In the genomic region with DNA sequence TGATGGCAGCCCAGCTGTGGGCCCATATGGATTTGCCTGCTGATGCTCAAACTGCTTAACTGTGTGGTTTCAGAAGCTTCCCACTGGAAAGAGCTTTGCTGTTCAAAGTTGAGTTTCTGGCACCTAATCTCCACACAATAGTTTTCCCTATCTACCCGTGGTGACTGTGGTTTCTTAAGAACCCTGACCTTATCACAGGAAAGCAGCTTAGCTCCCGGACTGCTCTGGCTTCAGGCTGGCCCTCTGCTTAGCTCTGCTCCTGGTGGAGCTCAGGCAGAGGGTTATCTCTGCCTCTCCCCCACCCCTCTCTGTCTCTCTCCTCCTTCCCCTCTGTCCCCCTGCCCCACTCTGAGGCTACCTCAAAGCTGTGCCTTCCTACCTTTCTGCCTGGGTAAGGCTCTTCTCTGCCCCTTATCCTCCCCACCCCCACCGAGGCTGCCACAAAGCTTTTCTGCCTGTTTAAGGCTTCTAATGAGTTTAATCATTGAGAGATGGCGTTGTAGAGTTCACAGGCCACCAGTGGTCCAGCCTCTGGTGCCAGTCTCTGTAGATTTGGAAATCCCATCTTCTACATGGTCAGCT, we compare ENCODE assay signal across 12 mouse cellular contexts. TPM values are rescaled to one million over a fixed set of nuclear protein-coding genes. Genes with fewer than 3 reads are reported as not detected.
DNase-seq lines count a peak whose midpoint lies in the region; ATAC-seq lines count a peak whose summit lies in the region.
"Had no signal": no experiment of that assay in that cellular context is flagged by ENCODE, and none has a peak within 500 bp of the region (broad histone marks: within the 10 kb centered on the region; RNA-seq: fewer than 3 reads in every experiment).

No protein-coding gene starts in this region.

- no peaks in the 10 kb centered on the region for H3K9me3 ChIP-seq in forebrain, embryonic 12.5 days
- no peaks in the 10 kb centered on the region for H3K9me3 ChIP-seq in forebrain, embryonic 10.5 days
- H3K9me3 ChIP-seq in kidney, embryonic 15.5 days (replicated peaks), result no peaks in the 10 kb centered on the region
- H3K9me3 ChIP-seq in erythroblast, embryonic 14.5 days (ENCODE audit: control insufficient read depth, low read length), result no peaks in the 10 kb centered on the region
- no peaks in the 10 kb centered on the region for H3K9me3 ChIP-seq in stomach, embryonic 14.5 days (ENCODE audit: control insufficient read depth, low read depth, low read length)
- H3K9me3 ChIP-seq: limb, embryonic 12.5 days had no signal

- no peak overlapping the region for H3K4me2 ChIP-seq in forebrain, embryonic 12.5 days
- H3K4me2 ChIP-seq in kidney, embryonic 15.5 days, result no peak overlapping the region
- no peak overlapping the region for H3K4me2 ChIP-seq in stomach, embryonic 14.5 days (replicated peaks; ENCODE audit: low read depth, low read length)
- H3K4me2 ChIP-seq: limb, embryonic 12.5 days had no signal

- peaks cover 74% of the 10 kb centered on the region for H3K36me3 ChIP-seq in forebrain, embryonic 12.5 days (replicated peaks)
- peaks cover 90% of the 10 kb centered on the region for H3K36me3 ChIP-seq in forebrain, embryonic 10.5 days (replicated peaks)
- H3K36me3 ChIP-seq in kidney, embryonic 15.5 days, result peaks cover 83% of the 10 kb centered on the region
- H3K36me3 ChIP-seq in erythroblast, embryonic 14.5 days (ENCODE audit: control insufficient read depth), result peaks cover 95% of the 10 kb centered on the region
- H3K36me3 ChIP-seq in stomach, embryonic 14.5 days (ENCODE audit: control insufficient read depth, insufficient read depth, low read length), result peaks cover 30% of the 10 kb centered on the region

- H3K27me3 ChIP-seq in forebrain, embryonic 12.5 days, result no peaks in the 10 kb centered on the region
- no peaks in the 10 kb centered on the region for H3K27me3 ChIP-seq in forebrain, embryonic 10.5 days (ENCODE audit: poor library complexity, severe bottlenecking)
- no peaks in the 10 kb centered on the region for H3K27me3 ChIP-seq in kidney, embryonic 15.5 days
- H3K27me3 ChIP-seq in erythroblast, embryonic 14.5 days (ENCODE audit: control insufficient read depth), result no peaks in the 10 kb centered on the region
- H3K27me3 ChIP-seq in stomach, embryonic 14.5 days (ENCODE audit: control insufficient read depth, insufficient read depth, low read length), result no peaks in the 10 kb centered on the region
- H3K27me3 ChIP-seq: limb, embryonic 12.5 days had no signal

- peaks cover 34% of the 10 kb centered on the region for H3K4me1 ChIP-seq in forebrain, embryonic 12.5 days
- H3K4me1 ChIP-seq in forebrain, embryonic 10.5 days, result peaks cover 37% of the 10 kb centered on the region
- H3K4me1 ChIP-seq in kidney, embryonic 15.5 days, result peaks cover 24% of the 10 kb centered on the region
- H3K4me1 ChIP-seq in erythroblast, embryonic 14.5 days (ENCODE audit: control insufficient read depth), result peaks cover 92% of the 10 kb centered on the region
- H3K4me1 ChIP-seq in stomach, embryonic 14.5 days (ENCODE audit: control insufficient read depth, insufficient read depth, low read length), result peaks cover 7% of the 10 kb centered on the region; the same call in 1 of the 2 replicates

- 50% methylated on average over 4 of the region's 4 CpGs for WGBS in forebrain, embryonic 12.5 days
- 48% methylated on average over 4 of the region's 4 CpGs for WGBS in forebrain, embryonic 10.5 days
- WGBS in kidney, embryonic 15.5 days, result 60% methylated on average over 4 of the region's 4 CpGs
- WGBS in stomach, embryonic 14.5 days, result 64% methylated on average over 4 of the region's 4 CpGs

- H3K27ac ChIP-seq in forebrain, embryonic 12.5 days, result no peak overlapping the region
- no peak overlapping the region for H3K27ac ChIP-seq in forebrain, embryonic 10.5 days
- no peak overlapping the region for H3K27ac ChIP-seq in kidney, embryonic 15.5 days
- no peak overlapping the region for H3K27ac ChIP-seq in stomach, embryonic 14.5 days (ENCODE audit: low read length)
- H3K27ac ChIP-seq: kidney, postnatal 0 days; limb, embryonic 12.5 days had no signal

- no peak overlapping the region for H3K4me3 ChIP-seq in forebrain, embryonic 12.5 days (replicated peaks)
- H3K4me3 ChIP-seq in forebrain, embryonic 10.5 days, result no peak overlapping the region
- H3K4me3 ChIP-seq in kidney, embryonic 15.5 days (replicated peaks), result no peak overlapping the region
- H3K4me3 ChIP-seq in erythroblast, embryonic 14.5 days (replicated peaks), result peak overlapping the region; percentile 40
- H3K4me3 ChIP-seq in stomach, embryonic 14.5 days (ENCODE audit: low read depth, low read length), result no peak overlapping the region
- H3K4me3 ChIP-seq: limb, embryonic 12.5 days had no signal

- H3K9ac ChIP-seq in forebrain, embryonic 12.5 days, result 0 out of 2 replicates have a peak overlapping the region, but pooled peaks have one; percentile 12
- no peak overlapping the region for H3K9ac ChIP-seq in kidney, embryonic 15.5 days
- H3K9ac ChIP-seq in stomach, embryonic 14.5 days (replicated peaks; ENCODE audit: low read depth, low read length), result no peak overlapping the region
- H3K9ac ChIP-seq: limb, embryonic 12.5 days had no signal

- DNase-seq in forebrain, embryonic 10.5 days (ENCODE audit: extremely low spot score, low spot score), result no peak
- DNase-seq in kidney, postnatal 4 days, result peak; percentile 31 to 54
- DNase-seq in adrenal gland, adult 18-20 months (ENCODE audit: low spot score in 2 of 2), result no peak
- no peak for DNase-seq in lung, postnatal 25 days (ENCODE audit: low spot score)
- DNase-seq: adrenal gland, postnatal 10 days had no signal

- no peak for ATAC-seq in forebrain, embryonic 12.5 days (ENCODE audit: low FRiP score)
- ATAC-seq in kidney, embryonic 15.5 days (replicated peaks; ENCODE audit: low FRiP score), result no peak
- peak; percentile 40; the same call in 1 of the 2 replicates for ATAC-seq in stomach, embryonic 14.5 days (ENCODE audit: insufficient number of reproducible peaks, insufficient read depth, low FRiP score, low read depth)
- ATAC-seq: forebrain, embryonic 16.5 days had no signal

RNA-seq across cellular contexts. Expression of gene Mthfr, which starts 7.7 kb away (rescaled TPM):
- 28.7 and 32.2 TPM in 2 replicates for polyA plus RNA-seq in forebrain, embryonic 12.5 days (2016; fragmentation: Nextera tagmentation; extraction: Ambion mirVana)
- polyA plus RNA-seq in forebrain, embryonic 10.5 days (2016; fragmentation: Nextera tagmentation; extraction: Ambion mirVana), result 27.7 and 30.1 TPM in 2 replicates
- 23.6 and 24.1 TPM in 2 replicates for polyA plus RNA-seq in kidney, embryonic 15.5 days (2015; fragmentation: Nextera tagmentation; extraction: Ambion mirVana)
- polyA plus RNA-seq in erythroblast, embryonic 14.5 days (2012), result 1.9 and 2.8 TPM in 2 replicates
- 18.0 and 18.4 TPM in 2 replicates for polyA plus RNA-seq in stomach, embryonic 14.5 days (2014; fragmentation: Nextera tagmentation; extraction: Ambion mirVana)
- total RNA-seq in adrenal gland, adult 18-20 months (2021), result 10 to 100 TPM; 33.8 to 37.7 TPM

RNA-seq across cellular contexts. Expression of gene Clcn6, which starts 7.9 kb away (rescaled TPM):
- 22.4 and 27.7 TPM in 2 replicates for polyA plus RNA-seq in forebrain, embryonic 12.5 days (2016; fragmentation: Nextera tagmentation; extraction: Ambion mirVana)
- polyA plus RNA-seq in forebrain, embryonic 10.5 days (2016; fragmentation: Nextera tagmentation; extraction: Ambion mirVana), result 13.4 and 14.2 TPM in 2 replicates
- polyA plus RNA-seq in kidney, embryonic 15.5 days (2015; fragmentation: Nextera tagmentation; extraction: Ambion mirVana), result 6.4 and 6.6 TPM in 2 replicates
- 0.11 and 0.29 TPM in 2 replicates for polyA plus RNA-seq in erythroblast, embryonic 14.5 days (2012)
- 6.2 and 6.6 TPM in 2 replicates for polyA plus RNA-seq in stomach, embryonic 14.5 days (2014; fragmentation: Nextera tagmentation; extraction: Ambion mirVana)
- total RNA-seq in adrenal gland, adult 18-20 months (2021), result 10 to 100 TPM; 11.2 to 13.8 TPM

RNA-seq across cellular contexts. Expression of gene Agtrap, which starts 41.3 kb away (rescaled TPM):
- 8.4 and 9.2 TPM in 2 replicates for polyA plus RNA-seq in forebrain, embryonic 12.5 days (2016; fragmentation: Nextera tagmentation; extraction: Ambion mirVana)
- 19.4 TPM in 2 replicates for polyA plus RNA-seq in forebrain, embryonic 10.5 days (2016; fragmentation: Nextera tagmentation; extraction: Ambion mirVana)
- polyA plus RNA-seq in kidney, embryonic 15.5 days (2015; fragmentation: Nextera tagmentation; extraction: Ambion mirVana), result 20.6 and 24.4 TPM in 2 replicates
- 0.17 and 0.30 TPM in 2 replicates for polyA plus RNA-seq in erythroblast, embryonic 14.5 days (2012)
- 12.8 and 13.3 TPM in 2 replicates for polyA plus RNA-seq in stomach, embryonic 14.5 days (2014; fragmentation: Nextera tagmentation; extraction: Ambion mirVana)
- 10 to 100 TPM; 54.8 to 85.8 TPM for total RNA-seq in adrenal gland, adult 18-20 months (2021)

RNA-seq across cellular contexts. Expression of gene Nppa, which starts 46.0 kb away (rescaled TPM):
- 0.82 and 0.99 TPM in 2 replicates for polyA plus RNA-seq in forebrain, embryonic 12.5 days (2016; fragmentation: Nextera tagmentation; extraction: Ambion mirVana)
- polyA plus RNA-seq in forebrain, embryonic 10.5 days (2016; fragmentation: Nextera tagmentation; extraction: Ambion mirVana), result 0.31 TPM in 1 of 2 replicates, not detected in the other
- 0.31 TPM in 1 of 2 replicates, not detected in the other for polyA plus RNA-seq in kidney, embryonic 15.5 days (2015; fragmentation: Nextera tagmentation; extraction: Ambion mirVana)
- polyA plus RNA-seq in erythroblast, embryonic 14.5 days (2012), result not detected in 2 replicates
- polyA plus RNA-seq in stomach, embryonic 14.5 days (2014; fragmentation: Nextera tagmentation; extraction: Ambion mirVana), result 1.2 and 2.3 TPM in 2 replicates
- not detected for total RNA-seq in adrenal gland, adult 18-20 months (2021)
- total RNA-seq: adrenal gland, postnatal 10 days had no signal
- polyA plus RNA-seq: forebrain, embryonic 16.5 days; kidney, postnatal 0 days had no signal

Comparison
In these comparisons a context has a peak if more than half of its experiments do, and no peak if none do; other contexts are left out.
1. DNase-seq: peak in kidney, postnatal 4 days (2 of 2); none in forebrain, embryonic 10.5 days (single experiment), adrenal gland, adult 18-20 months (0 of 2) and lung, postnatal 25 days (single experiment).